Mouse (Mus musculus): Measurements from ENCODE around the gene St7l.
"Not testable (repeated sequence)": the region's sequence is repeated elsewhere in the genome, so short reads cannot be mapped to it uniquely, and the experiment has no call there.

DNA sequence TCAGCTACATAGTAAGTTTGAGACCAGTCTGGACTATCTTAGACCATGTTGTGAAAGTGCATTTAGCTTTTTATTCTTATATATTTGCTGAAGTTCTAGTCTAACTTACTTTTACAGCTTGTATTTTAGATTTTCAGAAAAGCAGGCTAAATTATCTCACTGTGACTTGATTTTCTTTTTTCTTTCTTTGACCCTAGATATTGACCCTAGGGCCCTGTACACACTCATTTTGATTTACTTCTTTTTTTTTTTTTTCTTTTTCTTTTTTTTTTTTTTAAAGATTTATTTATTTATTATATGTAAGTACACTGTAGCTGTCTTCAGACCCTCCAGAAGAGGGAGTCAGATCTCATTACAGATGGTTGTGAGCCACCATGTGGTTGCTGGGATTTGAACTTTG is 2.9 kb downstream of the St7l start:
- not testable (repeated sequence) for TF ChIP-seq CTCF (IDR thresholded peaks at IDR 0.05; ENCODE audit: low read depth); EP300 (optimal IDR thresholded peaks at IDR 0.05)

Measured in stomach, postnatal 0 days (tissue).